Mouse (Mus musculus): ENCODE measurements at regions not wholly inside any gene's neighbourhood (a gene's known extent, or its start where the extent isn't known, plus 50 kb on each side); places are given as distances from the start of the nearest gene placed in this dataset.

- peak; percentile 9 for DNase-seq (ENCODE audit: low spot score)
- H3K36me3 ChIP-seq (replicated peaks; ENCODE audit: control insufficient read depth, insufficient read depth, low read length), result no peaks in the 10 kb centered on the region
- H3K9me3 ChIP-seq (replicated peaks; ENCODE audit: control insufficient read depth, low read length), result no peaks in the 10 kb centered on the region
- WGBS, result 26% methylated on average over 3 of the region's 3 CpGs
- no peak overlapping the region for H3K4me2 ChIP-seq (ENCODE audit: low read depth, low read length)
- no peak overlapping the region for H3K9ac ChIP-seq (replicated peaks; ENCODE audit: low read depth, low read length)
- H3K27ac ChIP-seq (ENCODE audit: low read depth), result no peak overlapping the region
- ATAC-seq (ENCODE audit: insufficient read depth, low read depth), result peak; percentile 48; the same call in 1 of the 2 replicates
- no peaks in the 10 kb centered on the region for H3K27me3 ChIP-seq (ENCODE audit: control insufficient read depth, insufficient read depth, low read length)
- no peak overlapping the region for H3K4me3 ChIP-seq (ENCODE audit: low read depth, low read length)
- H3K4me1 ChIP-seq (ENCODE audit: control insufficient read depth, insufficient read depth), result 0 out of 2 replicates have a peak, but pooled peaks cover 4% of the 10 kb centered on the region
- TF ChIP-seq EP300 (IDR thresholded peaks at IDR 0.05; ENCODE audit: low read depth) (no peak), CTCF (IDR thresholded peaks at IDR 0.05; ENCODE audit: low read depth) (no peak)
Observed at GRCm38 (mm10) chr8:4411126-4411525, 81.7 kb upstream of the Cers4 start.

GRCm38 (mm10) chr8:4411836-4412235 is 81.0 kb upstream of the Cers4 start:
- H3K27me3 ChIP-seq (ENCODE audit: control insufficient read depth, insufficient read depth, low read length), result no peaks in the 10 kb centered on the region
- H3K9me3 ChIP-seq (replicated peaks; ENCODE audit: control insufficient read depth, low read length), result no peaks in the 10 kb centered on the region
- no peak overlapping the region for H3K27ac ChIP-seq (ENCODE audit: low read depth)
- no peak overlapping the region for H3K4me3 ChIP-seq (ENCODE audit: low read depth, low read length)
- H3K4me1 ChIP-seq (ENCODE audit: control insufficient read depth, insufficient read depth), result 0 out of 2 replicates have a peak, but pooled peaks cover 4% of the 10 kb centered on the region
- ATAC-seq (ENCODE audit: insufficient read depth, low read depth) (no peak), DNase-seq (ENCODE audit: low spot score) (no peak)
- 63% methylated on average over 2 of the region's 2 CpGs for WGBS
- H3K36me3 ChIP-seq (replicated peaks; ENCODE audit: control insufficient read depth, insufficient read depth, low read length), result no peaks in the 10 kb centered on the region
- H3K4me2 ChIP-seq (ENCODE audit: low read depth, low read length), result no peak overlapping the region
- TF ChIP-seq EP300 (IDR thresholded peaks at IDR 0.05; ENCODE audit: low read depth) (no peak), CTCF (IDR thresholded peaks at IDR 0.05; ENCODE audit: low read depth) (no peak)
- no peak overlapping the region for H3K9ac ChIP-seq (replicated peaks; ENCODE audit: low read depth, low read length)

- no peaks in the 10 kb centered on the region for H3K36me3 ChIP-seq (replicated peaks; ENCODE audit: control insufficient read depth, insufficient read depth, low read length)
- H3K4me2 ChIP-seq (ENCODE audit: low read depth, low read length), result no peak overlapping the region
- H3K9me3 ChIP-seq (replicated peaks; ENCODE audit: control insufficient read depth, low read length), result no peaks in the 10 kb centered on the region
- WGBS, result 47% methylated on average over 6 of the region's 6 CpGs
- TF ChIP-seq EP300 (IDR thresholded peaks at IDR 0.05; ENCODE audit: low read depth), result no peak
- TF ChIP-seq CTCF (IDR thresholded peaks at IDR 0.05; ENCODE audit: low read depth), result peak; percentile 70
- H3K27me3 ChIP-seq (ENCODE audit: control insufficient read depth, insufficient read depth, low read length), result no peaks in the 10 kb centered on the region
- H3K9ac ChIP-seq (replicated peaks; ENCODE audit: low read depth, low read length), result no peak overlapping the region
- no peak overlapping the region; the same call in 1 of the 2 replicates for H3K27ac ChIP-seq (ENCODE audit: low read depth)
- 0 out of 2 replicates have a peak, but pooled peaks cover 4% of the 10 kb centered on the region for H3K4me1 ChIP-seq (ENCODE audit: control insufficient read depth, insufficient read depth)
- peak; percentile 64 for DNase-seq (ENCODE audit: low spot score)
- H3K4me3 ChIP-seq (ENCODE audit: low read depth, low read length), result no peak overlapping the region
- peak; percentile 47; the same call in 1 of the 2 replicates for ATAC-seq (ENCODE audit: insufficient read depth, low read depth)
Observed at GRCm38 (mm10) chr8:4413206-4413605, 79.6 kb upstream of the Cers4 start.

GRCm38 (mm10) chr8:4413764-4414163 is 79.1 kb upstream of the Cers4 start:
- Histone ChIP-seq H3K27ac (ENCODE audit: low read depth) (no peak overlapping the region; the same call in 1 of the 2 replicates), H3K27me3 (ENCODE audit: control insufficient read depth, insufficient read depth, low read length) (no peaks in the 10 kb centered on the region), H3K4me1 (ENCODE audit: control insufficient read depth, insufficient read depth) (0 out of 2 replicates have a peak, but pooled peaks cover 4% of the 10 kb centered on the region), H3K36me3 (replicated peaks; ENCODE audit: control insufficient read depth, insufficient read depth, low read length) (no peaks in the 10 kb centered on the region), H3K9ac (replicated peaks; ENCODE audit: low read depth, low read length) (no peak overlapping the region), H3K9me3 (replicated peaks; ENCODE audit: control insufficient read depth, low read length) (no peaks in the 10 kb centered on the region), H3K4me3 (ENCODE audit: low read depth, low read length) (no peak overlapping the region), H3K4me2 (ENCODE audit: low read depth, low read length) (no peak overlapping the region)
- peak; percentile 62 for ATAC-seq (ENCODE audit: insufficient read depth, low read depth)
- no peak for TF ChIP-seq EP300 (IDR thresholded peaks at IDR 0.05; ENCODE audit: low read depth)
- TF ChIP-seq CTCF (IDR thresholded peaks at IDR 0.05; ENCODE audit: low read depth), result no peak
- DNase-seq (ENCODE audit: low spot score), result peak; percentile 16
- 22% methylated on average over 4 of the region's 4 CpGs for WGBS

GRCm38 (mm10) chr8:4417141-4417540 is 75.7 kb upstream of the Cers4 start:
- ATAC-seq (ENCODE audit: insufficient read depth, low read depth), result no peak

GRCm38 (mm10) chr8:4433161-4433560 is 59.7 kb upstream of the Cers4 start:
- H3K9me3 ChIP-seq (replicated peaks; ENCODE audit: control insufficient read depth, low read length), result no peaks in the 10 kb centered on the region
- DNase-seq (ENCODE audit: low spot score) (no peak), ATAC-seq (ENCODE audit: insufficient read depth, low read depth) (no peak)
- WGBS, result 93% methylated on average over 2 of the region's 2 CpGs
- no peaks in the 10 kb centered on the region for H3K36me3 ChIP-seq (replicated peaks; ENCODE audit: control insufficient read depth, insufficient read depth, low read length)
- no peak overlapping the region for H3K4me3 ChIP-seq (ENCODE audit: low read depth, low read length)
- TF ChIP-seq CTCF (IDR thresholded peaks at IDR 0.05; ENCODE audit: low read depth) (no peak), EP300 (IDR thresholded peaks at IDR 0.05; ENCODE audit: low read depth) (no peak)
- no peak overlapping the region for H3K27ac ChIP-seq (ENCODE audit: low read depth)
- no peaks in the 10 kb centered on the region for H3K4me1 ChIP-seq (ENCODE audit: control insufficient read depth, insufficient read depth)
- H3K27me3 ChIP-seq (ENCODE audit: control insufficient read depth, insufficient read depth, low read length), result no peaks in the 10 kb centered on the region
- H3K9ac ChIP-seq (replicated peaks; ENCODE audit: low read depth, low read length), result no peak overlapping the region
- no peak overlapping the region for H3K4me2 ChIP-seq (ENCODE audit: low read depth, low read length)

More at GRCm38 (mm10) chr8:4417141-4417540, 75.7 kb upstream of the Cers4 start:
- Histone ChIP-seq H3K4me3 (ENCODE audit: low read depth, low read length) (no peak overlapping the region), H3K27me3 (ENCODE audit: control insufficient read depth, insufficient read depth, low read length) (no peaks in the 10 kb centered on the region), H3K27ac (ENCODE audit: low read depth) (no peak overlapping the region), H3K9me3 (replicated peaks; ENCODE audit: control insufficient read depth, low read length) (no peaks in the 10 kb centered on the region), H3K4me2 (ENCODE audit: low read depth, low read length) (no peak overlapping the region), H3K9ac (replicated peaks; ENCODE audit: low read depth, low read length) (no peak overlapping the region), H3K4me1 (ENCODE audit: control insufficient read depth, insufficient read depth) (0 out of 2 replicates have a peak, but pooled peaks cover 4% of the 10 kb centered on the region), H3K36me3 (replicated peaks; ENCODE audit: control insufficient read depth, insufficient read depth, low read length) (no peaks in the 10 kb centered on the region)
- DNase-seq (ENCODE audit: low spot score), result no peak
- TF ChIP-seq EP300 (IDR thresholded peaks at IDR 0.05; ENCODE audit: low read depth), result no peak
- no peak for TF ChIP-seq CTCF (IDR thresholded peaks at IDR 0.05; ENCODE audit: low read depth)
- 70% methylated on average over 3 of the region's 3 CpGs for WGBS

Measured in heart, postnatal 0 days (tissue).